Mouse (Mus musculus): ENCODE data around the gene Prpf6. TPM values are rescaled to one million over a fixed set of nuclear protein-coding genes. Genes with fewer than 3 reads are reported as not detected.
A peak's percentile ranks its signal among the peaks of the same experiment; 100 is the strongest.

Prpf6 gene
- total and polyA plus RNA-seq, 3 experiments, result 28.3 to 53.8 (median 48.1) TPM

GRCm38 (mm10) chr2:181644361-181644760 lies 52.7 kb downstream of the Prpf6 start:
- Histone ChIP-seq H3K4me1 (ENCODE audit: control insufficient read depth in 1 of 2, insufficient read depth in 2 of 2) (peaks cover 0 to 13% of the 10 kb centered on the region in 2 experiments; a peak in 2 of 4 replicates), H3K4me3 (replicated peaks in 1 of 3; ENCODE audit: low read depth in 2 of 3, low read length in 2 of 3, poor library complexity in 1 of 3) (no peak overlapping the region), H3K27me3 (replicated peaks) (no peaks in the 10 kb centered on the region), H3K4me2 (ENCODE audit: insufficient read depth, low read depth, poor library complexity, severe bottlenecking) (no peak overlapping the region), H3K9me3 (replicated peaks; ENCODE audit: low read length) (no peaks in the 10 kb centered on the region), H3K27ac (ENCODE audit: insufficient read depth, low read depth) (no peak overlapping the region), H3K79me2 (replicated peaks; ENCODE audit: control insufficient read depth, extremely low read depth, insufficient read depth, poor library complexity, severe bottlenecking) (no peaks in the 10 kb centered on the region), H3K9ac (ENCODE audit: insufficient read depth, low read depth) (no peak overlapping the region), H3K36me3 (replicated peaks in 1 of 2; ENCODE audit: control insufficient read depth in 1 of 2, insufficient read depth in 1 of 2, low read length in 1 of 2) (peaks cover 54 to 89% of the 10 kb centered on the region in 2 experiments)
- dilution Hi-C loops (cut with MboI; ENCODE audit: extremely low pct_ligation_motif_present, extremely low pct_unique_long_range_greater_than_20kb, low sequenced_read_pairs) (no loop called here), in situ Hi-C loops (cut with MboI; ENCODE audit: low pct_ligation_motif_present, low pct_unique_long_range_greater_than_20kb, low sequenced_read_pairs) (loop anchor here (5.0 kb wide), 1 partner anchor 33 kb away; no protein-coding TSS in a partner anchor)
- DNase-seq (ENCODE audit: extremely low read depth), result peak; percentile 62
- no peak for TF ChIP-seq HCFC1 (IDR thresholded peaks at IDR 0.05; ENCODE audit: low read depth, low read length)
- no peak for TF ChIP-seq BHLHE40 (IDR thresholded peaks at IDR 0.05; ENCODE audit: low read depth, low read length)
- TF ChIP-seq NRF1 (IDR thresholded peaks at IDR 0.05; ENCODE audit: low read depth, low read length), result no peak
- no peak for TF ChIP-seq SIN3A (IDR thresholded peaks at IDR 0.05; ENCODE audit: low read length)
- TF ChIP-seq CTCF (conservative IDR thresholded peaks at IDR 0.05 in 1 of 2, IDR thresholded peaks at IDR 0.05 in 1 of 2; ENCODE audit: low read depth in 2 of 2, low read length in 2 of 2), result peak; percentile 67 to 79
- TF ChIP-seq MAX (IDR thresholded peaks at IDR 0.05; ENCODE audit: low read length), result 0 out of 2 replicates have a peak, but pooled peaks have one; percentile 34
- TF ChIP-seq ZKSCAN1 (IDR thresholded peaks at IDR 0.05; ENCODE audit: borderline replicate concordance, low read depth, low read length), result no peak
- TF ChIP-seq JUN (IDR thresholded peaks at IDR 0.05; ENCODE audit: insufficient read depth, low read depth, low read length), result no peak
- no peak for TF ChIP-seq ZMIZ1 (IDR thresholded peaks at IDR 0.05; ENCODE audit: low read depth, low read length)
- TF ChIP-seq E2F4 (IDR thresholded peaks at IDR 0.05; ENCODE audit: insufficient replicate concordance, low read depth, low read length), result no peak
- no peak for TF ChIP-seq TCF12 (IDR thresholded peaks at IDR 0.05; ENCODE audit: low read depth, low read length)
- TF ChIP-seq POLR2AphosphoS2 (IDR thresholded peaks at IDR 0.05; ENCODE audit: low read depth, low read length), result no peak
- TF ChIP-seq IRF4 (IDR thresholded peaks at IDR 0.05; ENCODE audit: low read depth, low read length), result no peak
- TF ChIP-seq RCOR1 (conservative IDR thresholded peaks at IDR 0.05; ENCODE audit: low read depth, low read length), result no peak
- TF ChIP-seq UBTF (IDR thresholded peaks at IDR 0.05; ENCODE audit: low read depth, low read length), result no peak
- no peak for TF ChIP-seq ELF1 (IDR thresholded peaks at IDR 0.05; ENCODE audit: low read depth, low read length)
- no peak for TF ChIP-seq KAT2A (IDR thresholded peaks at IDR 0.05; ENCODE audit: insufficient replicate concordance, low read length)
- peak; percentile 75 for TF ChIP-seq SMC3 (IDR thresholded peaks at IDR 0.05; ENCODE audit: low read depth, low read length)
- TF ChIP-seq MAZ (IDR thresholded peaks at IDR 0.05; ENCODE audit: low read depth, low read length), result no peak
- TF ChIP-seq ZC3H11A (IDR thresholded peaks at IDR 0.05; ENCODE audit: low read depth, low read length), result no peak
- TF ChIP-seq MAFK (IDR thresholded peaks at IDR 0.05; ENCODE audit: insufficient replicate concordance, low read length), result no peak
- TF ChIP-seq RAD21 (IDR thresholded peaks at IDR 0.05; ENCODE audit: low read depth, low read length), result peak; percentile 60
- TF ChIP-seq CHD1 (IDR thresholded peaks at IDR 0.05; ENCODE audit: low read depth, low read length), result no peak
- TF ChIP-seq ZNF384 (IDR thresholded peaks at IDR 0.05; ENCODE audit: low read depth, low read length), result no peak
